In genomic region chr5:38038274-38038673, GRCm38 (mm10) we compare ENCODE assay signal across 8 mouse cellular contexts. TPM values are rescaled to one million over a fixed set of nuclear protein-coding genes. Genes with fewer than 3 reads are reported as not detected.
A peak's percentile ranks its signal among the peaks of the same experiment; 100 is the strongest.
DNase-seq lines count a peak whose midpoint lies in the region; ATAC-seq and TF ChIP-seq lines count a peak whose summit lies in the region.

No protein-coding gene starts in this region.

- peak; percentile 10 for DNase-seq in adrenal gland, postnatal 10 days
- no peak for DNase-seq in adrenal gland, postnatal 4 days (ENCODE audit: low spot score in 2 of 2)
- DNase-seq in CH12.LX (ENCODE audit: extremely low read depth), result peak; percentile 4
- DNase-seq in embryonic facial prominence, embryonic 10.5 days (ENCODE audit: low spot score), result peak; percentile 18
- no peak for DNase-seq in hindbrain, postnatal 0 days (ENCODE audit: low spot score)
- DNase-seq in lung, embryonic 14.5 days, result peak; percentile 15
- DNase-seq in stomach, postnatal 0 days (ENCODE audit: low spot score), result peak; percentile 15
- DNase-seq in spleen, postnatal 4 days (ENCODE audit: low spot score in 2 of 2), result no peak

- in situ Hi-C loops in CH12.LX (cut with MboI; ENCODE audit: low pct_ligation_motif_present, low pct_unique_long_range_greater_than_20kb, low sequenced_read_pairs), result no loop called here

- H3K27me3 ChIP-seq in CH12.LX (replicated peaks), result peaks cover 41% of the 10 kb centered on the region
- H3K27me3 ChIP-seq in embryonic facial prominence, embryonic 10.5 days (replicated peaks; ENCODE audit: low read depth, poor library complexity, severe bottlenecking), result peaks cover 17% of the 10 kb centered on the region; the same call in 1 of the 2 replicates
- no peaks in the 10 kb centered on the region for H3K27me3 ChIP-seq in hindbrain, postnatal 0 days (ENCODE audit: insufficient read depth, low read length)
- no peaks in the 10 kb centered on the region for H3K27me3 ChIP-seq in lung, embryonic 14.5 days (ENCODE audit: insufficient read depth, low read length)
- H3K27me3 ChIP-seq in stomach, postnatal 0 days (ENCODE audit: control insufficient read depth, insufficient read depth, low read length), result no peaks in the 10 kb centered on the region

- H3K27ac ChIP-seq in CH12.LX (ENCODE audit: insufficient read depth, low read depth), result no peak overlapping the region
- H3K27ac ChIP-seq in embryonic facial prominence, embryonic 10.5 days (replicated peaks), result peak overlapping the region; percentile 91; the same call in 1 of the 2 replicates
- no peak overlapping the region for H3K27ac ChIP-seq in hindbrain, postnatal 0 days
- no peak overlapping the region for H3K27ac ChIP-seq in lung, embryonic 14.5 days (ENCODE audit: low read depth)
- no peak overlapping the region; the same call in 1 of the 2 replicates for H3K27ac ChIP-seq in stomach, postnatal 0 days (replicated peaks)

- ATAC-seq in hindbrain, postnatal 0 days, result no peak
- ATAC-seq in lung, embryonic 14.5 days (ENCODE audit: insufficient read depth), result peak; percentile 15; the same call in 1 of the 2 replicates
- ATAC-seq in stomach, postnatal 0 days (ENCODE audit: low FRiP score, low TSS enrichment), result no peak

- peak overlapping the region; percentile 97 for H3K4me2 ChIP-seq in CH12.LX (ENCODE audit: insufficient read depth, low read depth, poor library complexity, severe bottlenecking)
- peak overlapping the region; percentile 75 for H3K4me2 ChIP-seq in hindbrain, postnatal 0 days (ENCODE audit: low read depth, low read length)
- peak overlapping the region; percentile 86 for H3K4me2 ChIP-seq in lung, embryonic 14.5 days
- peak overlapping the region; percentile 85 for H3K4me2 ChIP-seq in stomach, postnatal 0 days (replicated peaks; ENCODE audit: low read depth)

- WGBS in embryonic facial prominence, embryonic 10.5 days, result 21% methylated on average over 9 of the region's 9 CpGs
- WGBS in hindbrain, postnatal 0 days, result 17% methylated on average over 9 of the region's 9 CpGs
- WGBS in lung, embryonic 14.5 days, result 20% methylated on average over 9 of the region's 9 CpGs
- WGBS in stomach, postnatal 0 days, result 17% methylated on average over 9 of the region's 9 CpGs

- peak overlapping the region; percentile 49 for H3K9ac ChIP-seq in CH12.LX (ENCODE audit: insufficient read depth, low read depth)
- peak overlapping the region; percentile 83; the same call in 1 of the 2 replicates for H3K9ac ChIP-seq in hindbrain, postnatal 0 days (replicated peaks; ENCODE audit: low read length)
- peak overlapping the region; percentile 84 for H3K9ac ChIP-seq in lung, embryonic 14.5 days
- H3K9ac ChIP-seq in stomach, postnatal 0 days (ENCODE audit: low read length), result peak overlapping the region; percentile 94

- peaks cover 0 to 12% of the 10 kb centered on the region in 2 experiments for H3K36me3 ChIP-seq in CH12.LX (replicated peaks in 1 of 2; ENCODE audit: control insufficient read depth in 1 of 2, insufficient read depth in 1 of 2, low read length in 1 of 2)
- H3K36me3 ChIP-seq in embryonic facial prominence, embryonic 10.5 days (replicated peaks), result peaks cover 8% of the 10 kb centered on the region; the same call in 1 of the 2 replicates
- H3K36me3 ChIP-seq in hindbrain, postnatal 0 days (ENCODE audit: insufficient read depth, low read length), result no peaks in the 10 kb centered on the region
- no peaks in the 10 kb centered on the region for H3K36me3 ChIP-seq in lung, embryonic 14.5 days (ENCODE audit: insufficient read depth)
- H3K36me3 ChIP-seq in stomach, postnatal 0 days (ENCODE audit: control insufficient read depth, insufficient read depth, low read length), result no peaks in the 10 kb centered on the region

- TF ChIP-seq CTCF in CH12.LX (conservative IDR thresholded peaks at IDR 0.05 in 1 of 2, IDR thresholded peaks at IDR 0.05 in 1 of 2; ENCODE audit: low read depth in 2 of 2, low read length in 2 of 2), result no peak
- TF ChIP-seq CTCF in hindbrain, postnatal 0 days (IDR thresholded peaks at IDR 0.05; ENCODE audit: low read depth), result no peak
- TF ChIP-seq CTCF in lung, embryonic 14.5 days (IDR thresholded peaks at IDR 0.05; ENCODE audit: low read depth), result no peak
- TF ChIP-seq CTCF in stomach, postnatal 0 days (IDR thresholded peaks at IDR 0.05; ENCODE audit: low read depth), result no peak

- H3K79me2 ChIP-seq in CH12.LX (replicated peaks; ENCODE audit: control insufficient read depth, extremely low read depth, insufficient read depth, poor library complexity, severe bottlenecking), result peaks cover 6% of the 10 kb centered on the region; the same call in 1 of the 2 replicates

- peaks cover 8 to 18% of the 10 kb centered on the region in 2 experiments; a peak in 3 of 4 replicates for H3K4me1 ChIP-seq in CH12.LX (ENCODE audit: control insufficient read depth in 1 of 2, insufficient read depth in 2 of 2)
- H3K4me1 ChIP-seq in embryonic facial prominence, embryonic 10.5 days, result peaks cover 26% of the 10 kb centered on the region
- no peaks in the 10 kb centered on the region for H3K4me1 ChIP-seq in hindbrain, postnatal 0 days (ENCODE audit: insufficient read depth, low read length)
- no peaks in the 10 kb centered on the region for H3K4me1 ChIP-seq in lung, embryonic 14.5 days (ENCODE audit: insufficient read depth)
- H3K4me1 ChIP-seq in stomach, postnatal 0 days (replicated peaks; ENCODE audit: control insufficient read depth, insufficient read depth), result no peaks in the 10 kb centered on the region

- dilution Hi-C loops in CH12.LX (cut with MboI; ENCODE audit: extremely low pct_ligation_motif_present, extremely low pct_unique_long_range_greater_than_20kb, low sequenced_read_pairs), result no loop called here

- peak overlapping the region; percentile 83 to 98 (median 92) for H3K4me3 ChIP-seq in CH12.LX (replicated peaks in 1 of 3; ENCODE audit: low read depth in 2 of 3, low read length in 2 of 3, poor library complexity in 1 of 3)
- peak overlapping the region; percentile 95 for H3K4me3 ChIP-seq in embryonic facial prominence, embryonic 10.5 days
- H3K4me3 ChIP-seq in hindbrain, postnatal 0 days (ENCODE audit: low read length), result peak overlapping the region; percentile 95
- peak overlapping the region; percentile 88 for H3K4me3 ChIP-seq in lung, embryonic 14.5 days (ENCODE audit: low read depth, low read length)
- peak overlapping the region; percentile 94 for H3K4me3 ChIP-seq in stomach, postnatal 0 days (ENCODE audit: low read depth, low read length)

- TF ChIP-seq EP300 in CH12.LX (IDR thresholded peaks at IDR 0.05; ENCODE audit: low read length), result no peak
- TF ChIP-seq EP300 in stomach, postnatal 0 days (optimal IDR thresholded peaks at IDR 0.05), result no peak

- TF ChIP-seq POLR2A in CH12.LX (IDR thresholded peaks at IDR 0.05; ENCODE audit: low read depth, low read length), result no peak

- TF ChIP-seq RAD21 in CH12.LX (IDR thresholded peaks at IDR 0.05; ENCODE audit: low read depth, low read length), result no peak

- no peaks in the 10 kb centered on the region for H3K9me3 ChIP-seq in CH12.LX (replicated peaks; ENCODE audit: low read length)
- H3K9me3 ChIP-seq in embryonic facial prominence, embryonic 10.5 days, result no peaks in the 10 kb centered on the region
- H3K9me3 ChIP-seq in hindbrain, postnatal 0 days (ENCODE audit: low read length), result no peaks in the 10 kb centered on the region
- no peaks in the 10 kb centered on the region for H3K9me3 ChIP-seq in lung, embryonic 14.5 days (ENCODE audit: low read depth, low read length)
- H3K9me3 ChIP-seq in stomach, postnatal 0 days (ENCODE audit: control insufficient read depth, low read length), result no peaks in the 10 kb centered on the region

TF ChIP-seq in CH12.LX, 34 proteins besides CTCF, POLR2A, EP300 and RAD21:
- no peak for TF ChIP-seq RCOR1 (conservative IDR thresholded peaks at IDR 0.05; ENCODE audit: low read depth, low read length)

RNA-seq across cellular contexts. Expression of gene Stx18, which starts 0.3 kb away (rescaled TPM):
- total RNA-seq in adrenal gland, postnatal 10 days (2021), result 10 to 100 TPM; 46.0 to 48.2 TPM
- total RNA-seq in adrenal gland, postnatal 4 days (2021), result 10 to 100 TPM; 30.8 to 34.4 TPM
- 28.7 and 29.4 TPM in 2 replicates for total RNA-seq in CH12.LX (2012; rRNA removed)
- total RNA-seq in CH12.LX (2014; rRNA removed), result 26.3 and 31.1 TPM in 2 replicates
- 35.8 and 40.0 TPM in 2 replicates for polyA plus RNA-seq in CH12.LX (2012; ENCODE audit: insufficient read length, low read depth)
- 54.8 and 55.8 TPM in 2 replicates for polyA plus RNA-seq in embryonic facial prominence, embryonic 10.5 days (2016; fragmentation: Nextera tagmentation; extraction: Ambion mirVana)
- 15.6 and 25.2 TPM in 2 replicates for total RNA-seq in hindbrain, postnatal 0 days (2014; rRNA removed)
- 31.8 and 32.8 TPM in 2 replicates for polyA plus RNA-seq in hindbrain, postnatal 0 days (2015; fragmentation: Nextera tagmentation; extraction: Ambion mirVana)
- polyA plus RNA-seq in lung, embryonic 14.5 days (2014; fragmentation: Nextera tagmentation; extraction: Ambion mirVana), result 43.2 and 43.6 TPM in 2 replicates
- 26.9 and 27.6 TPM in 2 replicates for polyA plus RNA-seq in stomach, postnatal 0 days (2015; fragmentation: Nextera tagmentation; extraction: Ambion mirVana)

Comparison
In these comparisons a context has a peak if more than half of its experiments do, and no peak if none do; other contexts are left out.
1. DNase-seq: peak in adrenal gland, postnatal 10 days (single experiment), CH12.LX (single experiment), embryonic facial prominence, embryonic 10.5 days (single experiment), lung, embryonic 14.5 days (single experiment) and stomach, postnatal 0 days (single experiment); none in adrenal gland, postnatal 4 days (0 of 2), hindbrain, postnatal 0 days (single experiment) and spleen, postnatal 4 days (0 of 2).
2. Peak in every context shown above with its lines, with median percentiles within 50 percentile points of each other: H3K4me2 ChIP-seq, H3K4me3 ChIP-seq and H3K9ac ChIP-seq.